Mouse (Mus musculus): ENCODE results near the gene Tmem30a. TPM values are rescaled to one million over a fixed set of nuclear protein-coding genes. Genes with fewer than 3 reads are reported as not detected.

Gene Tmem30a
- polyA plus RNA-seq, 1 experiment: 40.8 TPM

Other genes starting within 250 kb of the Tmem30a start
- gene Col12a1, start 74.7 kb downstream of the Tmem30a start, polyA plus RNA-seq (2012; rRNA removed): 201 and 217 TPM in 2 replicates
- 399 and 458 TPM in 2 replicates for gene Cox7a2, start 33.6 kb downstream of the Tmem30a start, polyA plus RNA-seq (2012; rRNA removed)
- 18.2 and 35.3 TPM in 2 replicates for gene Filip1, start 219.3 kb upstream of the Tmem30a start, polyA plus RNA-seq (2012; rRNA removed)